Mouse (Mus musculus) embryonic facial prominence, embryonic 12.5 days (tissue): Measurements from ENCODE around the gene Plch1. TPM values are rescaled to one million over a fixed set of nuclear protein-coding genes. Genes with fewer than 3 reads are reported as not detected.

Experiments used
- ATAC-seq: fragments of 200-750 bp; cut with Nextera tagmentation; 2 replicates; pipeline ENCODE4 v1.8.0; 2017; ENCODE audit not compliant: insufficient number of reproducible peaks, insufficient read depth, low FRiP score, low TSS enrichment
- H3K27ac ChIP-seq: fragments of 300-500 bp; sonication (generic); 2 replicates; pipeline ENCODE4 v1.5.1; 2016; ENCODE audit warnings: mild to moderate bottlenecking
- H3K27me3 ChIP-seq: fragments of 300-500 bp; sonication (generic); 2 replicates; pipeline ENCODE4 v1.6.1; 2016; ENCODE audit warnings: mild to moderate bottlenecking, moderate library complexity
- H3K36me3 ChIP-seq: fragments of 300-500 bp; sonication (generic); 2 replicates; pipeline ENCODE4 v1.6.1; 2016; ENCODE audit warnings: mild to moderate bottlenecking
- H3K4me1 ChIP-seq: fragments of 300-500 bp; sonication (generic); 2 replicates; pipeline ENCODE4 v1.6.1; 2016
- H3K4me2 ChIP-seq: fragments of 300-500 bp; sonication (generic); replicated peaks from 2 replicates; pipeline ENCODE4 v1.6.1; 2016; ENCODE audit warnings: mild to moderate bottlenecking, moderate library complexity
- H3K4me3 ChIP-seq: fragments of 300-500 bp; sonication (generic); 2 replicates; pipeline ENCODE4 v1.5.1; 2016; ENCODE audit warnings: mild to moderate bottlenecking
- H3K9ac ChIP-seq: fragments of 300-500 bp; sonication (generic); 2 replicates; pipeline ENCODE4 v1.6.1; 2016; ENCODE audit warnings: mild to moderate bottlenecking, moderate library complexity
- H3K9me3 ChIP-seq: fragments of 300-500 bp; sonication (generic); 2 replicates; pipeline ENCODE4 v1.6.1; 2016; ENCODE audit warnings: mild to moderate bottlenecking, moderate library complexity
- WGBS: fragments of 180-500 bp; shearing (Covaris S2); methylation state at CpG from one replicate; pipeline ENCODE4 v1.1.7; 2016; 5-methylcytosine and 5-hydroxymethylcytosine counted together
- polyA plus RNA-seq: library from polyadenylated mRNA; unstranded; fragments of >200 nt; fragmentation: Nextera tagmentation; extraction: Ambion mirVana; gene quantifications from 2 replicates; pipeline ENCODE4 v1.2.1, GENCODE M21; 2016

The Plch1 gene
- polyA plus RNA-seq, 1 experiment from 2014 or later = 8.4 TPM

DNA sequence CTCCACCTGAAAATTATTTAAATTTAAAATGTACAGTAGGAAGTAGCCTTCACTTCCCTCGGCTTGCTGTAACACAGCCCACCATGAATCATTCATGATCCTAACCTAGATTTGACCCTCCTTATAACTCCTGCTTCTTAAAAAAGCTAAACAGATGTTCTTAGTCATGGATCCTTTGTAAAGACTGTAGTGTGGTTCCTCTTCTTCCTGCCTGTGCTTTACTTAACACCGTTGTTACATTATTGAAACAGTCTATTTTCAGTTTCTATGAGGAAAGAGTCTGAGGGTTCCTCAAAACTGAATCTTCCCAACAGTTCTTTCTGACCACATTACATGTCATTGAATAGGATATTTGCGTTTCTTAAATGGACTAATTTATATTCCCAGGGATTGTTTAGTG is 234.0 kb downstream of the Plch1 start:
- WGBS = 71% methylated on average over 3 of the region's 3 CpGs
- Histone ChIP-seq H3K27ac (no peak overlapping the region), H3K9me3 (no peaks in the 10 kb centered on the region), H3K27me3 (no peaks in the 10 kb centered on the region), H3K4me3 (no peak overlapping the region), H3K9ac (no peak overlapping the region), H3K36me3 (no peaks in the 10 kb centered on the region), H3K4me1 (no peaks in the 10 kb centered on the region), H3K4me2 (no peak overlapping the region)
- no peak for ATAC-seq

DNA sequence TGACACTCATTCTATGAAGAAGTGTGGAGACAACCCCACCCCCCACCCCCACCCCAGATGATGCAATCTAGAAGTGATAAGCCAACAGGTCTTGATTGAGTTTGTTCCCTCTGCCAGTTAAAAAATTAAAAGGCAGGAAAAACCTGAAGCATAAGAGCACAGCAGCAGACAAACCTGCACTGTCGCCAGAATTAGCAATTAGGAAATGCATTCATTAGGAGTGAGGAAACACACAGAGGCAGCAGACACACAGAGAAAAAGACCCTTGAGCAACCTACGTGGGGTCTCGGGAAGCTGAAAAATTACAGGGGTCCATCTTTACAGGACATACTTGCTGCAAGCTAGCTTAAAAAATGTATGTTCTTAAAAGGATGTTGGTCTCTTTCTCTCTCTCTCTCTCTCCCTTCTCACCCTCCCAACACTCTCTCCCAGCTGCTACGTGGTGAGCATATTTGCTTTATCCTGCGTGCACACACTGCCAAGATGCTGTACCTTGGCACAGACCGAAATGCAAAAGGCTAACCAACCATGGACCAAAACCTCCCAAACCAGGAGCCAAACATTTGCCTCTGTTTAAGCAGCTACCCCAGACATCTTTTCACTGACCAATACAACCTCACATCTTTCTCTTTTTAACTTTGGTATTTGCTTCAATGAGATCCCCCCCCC is 234.6 kb downstream of the Plch1 start:
- no peak for ATAC-seq
- Histone ChIP-seq H3K36me3 (no peaks in the 10 kb centered on the region), H3K4me2 (no peak overlapping the region), H3K9ac (no peak overlapping the region), H3K27me3 (no peaks in the 10 kb centered on the region), H3K4me3 (no peak overlapping the region), H3K27ac (no peak overlapping the region), H3K4me1 (no peaks in the 10 kb centered on the region), H3K9me3 (no peaks in the 10 kb centered on the region)
- 73% methylated on average over 6 of the region's 6 CpGs for WGBS

Other genes starting within 250 kb of the Plch1 start
- 5.4 and 7.1 TPM in 2 replicates for gene E130311K13Rik, start 30.0 kb upstream of the Plch1 start, polyA plus RNA-seq
- gene Slc33a1, start 65.3 kb upstream of the Plch1 start, polyA plus RNA-seq = 16.5 and 17.3 TPM in 2 replicates
- 56.2 and 57.5 TPM in 2 replicates for gene Gmps, start 76.6 kb upstream of the Plch1 start, polyA plus RNA-seq
- gene Vmn2r1, start 182.1 kb upstream of the Plch1 start, polyA plus RNA-seq = 0.05 and 0.08 TPM in 2 replicates
- 0.05 TPM in 1 of 2 replicates, not detected in the other for gene Vmn2r2, start 242.5 kb upstream of the Plch1 start, polyA plus RNA-seq